Mouse (Mus musculus) intestine, embryonic 14.5 days (tissue): ENCODE data around the gene Arrdc3. TPM values are rescaled to one million over a fixed set of nuclear protein-coding genes. Genes with fewer than 3 reads are reported as not detected.

ENCODE experiments used
- ATAC-seq: fragments of 200-750 bp; cut with Nextera tagmentation; replicated peaks from 2 replicates; pipeline ENCODE4 v1.8.0; 2017; ENCODE audit warnings: low read depth, moderate number of reproducible peaks, moderate TSS enrichment, moderate library complexity; ENCODE audit not compliant: low FRiP score, low TSS enrichment
- DNase-seq: peaks from one replicate; pipeline ENCODE4 v3.0.0-alpha.2; 2018; ENCODE audit warnings: low spot score
- H3K27ac ChIP-seq: fragments of 300-500 bp; sonication (generic); 2 replicates; pipeline ENCODE4 v1.5.1; 2014; ENCODE audit warnings: low read depth, mild to moderate bottlenecking, control low read depth
- H3K27me3 ChIP-seq: fragments of 300-500 bp; sonication (generic); replicated peaks from 2 replicates; pipeline ENCODE4 v1.6.1; 2014; ENCODE audit warnings: low read length, control low read depth; ENCODE audit not compliant: control insufficient read depth, insufficient read depth
- H3K36me3 ChIP-seq: fragments of 300-500 bp; sonication (generic); 2 replicates; pipeline ENCODE4 v1.6.1; 2014; ENCODE audit warnings: low read length, control low read depth; ENCODE audit not compliant: control insufficient read depth, insufficient read depth
- H3K4me1 ChIP-seq: fragments of 300-500 bp; sonication (generic); replicated peaks from 2 replicates; pipeline ENCODE4 v1.6.1; 2014; ENCODE audit warnings: low read length, control low read depth, mixed read lengths; ENCODE audit not compliant: control insufficient read depth, insufficient read depth
- H3K4me2 ChIP-seq: fragments of 300-500 bp; sonication (generic); 2 replicates; pipeline ENCODE4 v1.6.1; 2014; ENCODE audit warnings: low read length
- H3K4me3 ChIP-seq: fragments of 300-500 bp; sonication (generic); 2 replicates; pipeline ENCODE4 v1.5.1; 2014; ENCODE audit warnings: low read depth, low read length, control low read depth, mixed read lengths
- H3K9ac ChIP-seq: fragments of 300-500 bp; sonication (generic); 2 replicates; pipeline ENCODE4 v1.6.1; 2014; ENCODE audit warnings: mild to moderate bottlenecking, low read length
- H3K9me3 ChIP-seq: fragments of 300-500 bp; sonication (generic); 2 replicates; pipeline ENCODE4 v1.6.1; 2016; ENCODE audit warnings: low read length, control low read depth; ENCODE audit not compliant: control insufficient read depth
- WGBS: fragments of 180-500 bp; shearing (Covaris S2); extraction: QIAGEN DNeasy Blood & Tissue Kit; methylation state at CpG from one replicate; pipeline ENCODE4 v1.1.7; 2014; 5-methylcytosine and 5-hydroxymethylcytosine counted together
- polyA plus RNA-seq: library from polyadenylated mRNA; unstranded; fragments of >200 nt; fragmentation: Nextera tagmentation; extraction: Ambion mirVana; gene quantifications from 2 replicates; pipeline ENCODE4 v1.2.1, GENCODE M21; 2014

Gene Arrdc3
- polyA plus RNA-seq, 1 experiment from 2014 or later, result 59.5 TPM

DNA sequence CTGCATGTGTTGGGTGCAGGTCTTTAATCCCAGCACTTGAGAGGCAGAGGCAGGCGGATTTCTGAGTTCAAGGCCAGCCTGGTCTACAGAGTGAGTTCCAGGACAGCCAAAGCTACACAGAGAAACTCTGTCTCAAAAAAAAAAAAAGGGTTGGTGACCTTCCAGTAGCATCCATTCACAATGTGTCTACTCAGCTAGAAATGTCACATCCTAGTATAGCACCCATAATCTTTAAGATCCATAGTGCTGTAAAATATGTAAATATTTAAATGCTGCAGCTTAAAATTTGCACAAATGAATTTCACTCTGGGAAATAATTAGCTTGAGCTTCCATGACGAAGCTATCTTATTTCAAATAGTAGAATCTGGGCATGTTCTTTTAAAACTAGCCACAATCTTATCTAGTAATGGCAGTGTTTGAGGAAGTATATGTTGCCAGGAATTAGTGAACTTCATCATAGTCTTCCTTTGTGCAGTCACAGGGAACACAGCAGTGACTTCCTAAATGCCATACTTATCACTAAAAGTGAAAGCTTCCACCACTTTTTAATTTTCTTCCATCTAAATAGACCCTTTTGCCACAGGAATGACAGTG lies 16.3 kb downstream of the Arrdc3 start:
- Histone ChIP-seq H3K4me2 (no peak overlapping the region), H3K4me3 (no peak overlapping the region), H3K9me3 (0 out of 2 replicates have a peak, but pooled peaks cover 4% of the 10 kb centered on the region), H3K4me1 (no peaks in the 10 kb centered on the region), H3K9ac (no peak overlapping the region), H3K36me3 (peaks cover 21% of the 10 kb centered on the region), H3K27ac (no peak overlapping the region), H3K27me3 (no peaks in the 10 kb centered on the region)
- 86% methylated on average over 2 of the region's 2 CpGs for WGBS
- ATAC-seq (no peak), DNase-seq (no peak)

DNA sequence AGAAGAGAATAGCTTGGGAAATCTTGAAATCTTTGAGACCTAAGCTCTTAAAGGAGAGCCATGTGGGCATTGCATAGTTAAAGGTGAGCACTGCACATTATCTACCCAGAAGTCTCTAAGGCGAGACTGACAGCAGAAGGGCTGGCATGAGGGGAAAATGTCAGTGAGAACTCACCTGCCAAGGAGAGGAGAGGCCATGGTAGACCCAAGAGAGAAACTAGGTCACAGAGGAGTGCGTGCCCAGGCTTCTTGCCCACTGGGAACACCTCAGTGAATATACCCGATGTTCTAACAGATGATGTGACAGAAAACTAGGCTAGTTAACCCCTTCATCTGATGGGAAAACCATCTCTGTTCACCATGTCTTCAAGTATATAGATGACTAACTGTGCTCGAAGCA lies 18.2 kb downstream of the Arrdc3 start:
- 85% methylated on average over 4 of the region's 4 CpGs for WGBS
- Histone ChIP-seq H3K4me1 (no peaks in the 10 kb centered on the region), H3K27ac (no peak overlapping the region), H3K4me2 (no peak overlapping the region), H3K9me3 (0 out of 2 replicates have a peak, but pooled peaks cover 4% of the 10 kb centered on the region), H3K4me3 (no peak overlapping the region), H3K9ac (no peak overlapping the region), H3K27me3 (no peaks in the 10 kb centered on the region), H3K36me3 (peaks cover 6% of the 10 kb centered on the region; the same call in 1 of the 2 replicates)
- DNase-seq (no peak), ATAC-seq (no peak)

DNA sequence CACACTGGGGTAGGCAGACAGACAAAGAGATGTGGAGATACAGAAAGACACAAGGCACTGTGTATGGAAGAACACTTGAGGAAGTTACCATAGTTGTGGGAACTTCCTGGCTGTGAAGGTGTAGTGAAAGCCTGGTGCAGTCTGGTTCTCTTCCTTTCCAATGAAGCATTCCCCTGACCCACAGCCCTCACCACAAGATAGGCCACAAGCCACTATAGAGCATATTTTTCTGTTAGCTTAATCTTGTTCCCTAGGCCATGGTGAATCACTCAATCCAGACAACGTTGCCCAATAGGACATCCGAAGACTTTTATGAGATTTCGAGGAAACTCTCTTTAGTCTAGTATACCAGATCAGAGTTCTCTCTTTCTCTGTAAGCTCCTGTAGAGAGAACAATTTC lies 19.6 kb downstream of the Arrdc3 start:
- no peak for DNase-seq
- ATAC-seq, result no peak
- 0 out of 2 replicates have a peak, but pooled peaks cover 4% of the 10 kb centered on the region for H3K9me3 ChIP-seq
- no peak overlapping the region for H3K4me3 ChIP-seq
- 90% methylated on average over 3 of the region's 3 CpGs for WGBS
- no peak overlapping the region for H3K9ac ChIP-seq
- no peak overlapping the region for H3K4me2 ChIP-seq
- H3K27me3 ChIP-seq, result no peaks in the 10 kb centered on the region
- no peaks in the 10 kb centered on the region for H3K4me1 ChIP-seq
- no peak overlapping the region for H3K27ac ChIP-seq
- no peaks in the 10 kb centered on the region for H3K36me3 ChIP-seq

DNA sequence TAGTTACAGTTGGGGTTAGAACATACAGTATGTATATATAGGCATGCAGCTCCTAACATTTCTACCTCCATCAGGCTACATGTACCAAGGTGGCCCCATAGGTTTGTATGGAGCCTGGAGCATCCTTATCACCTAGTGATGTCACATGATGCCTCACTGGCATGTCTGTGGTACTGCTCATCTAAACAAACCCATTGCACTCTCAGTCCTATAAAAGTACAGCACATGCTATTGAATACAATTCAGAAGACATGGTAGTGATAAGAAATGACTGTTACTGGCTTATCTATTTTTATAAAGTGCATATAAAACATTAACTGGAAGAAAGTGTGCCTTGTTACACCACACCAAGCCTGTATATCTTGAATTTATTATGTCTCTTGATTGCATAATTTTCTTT lies 30.2 kb downstream of the Arrdc3 start:
- no peaks in the 10 kb centered on the region for H3K9me3 ChIP-seq
- no peak overlapping the region for H3K27ac ChIP-seq
- H3K4me1 ChIP-seq, result no peaks in the 10 kb centered on the region
- no peaks in the 10 kb centered on the region for H3K36me3 ChIP-seq
- no peak overlapping the region for H3K4me2 ChIP-seq
- no peak overlapping the region for H3K4me3 ChIP-seq
- H3K27me3 ChIP-seq, result no peaks in the 10 kb centered on the region
- ATAC-seq (no peak), DNase-seq (no peak)
- no peak overlapping the region for H3K9ac ChIP-seq

DNA sequence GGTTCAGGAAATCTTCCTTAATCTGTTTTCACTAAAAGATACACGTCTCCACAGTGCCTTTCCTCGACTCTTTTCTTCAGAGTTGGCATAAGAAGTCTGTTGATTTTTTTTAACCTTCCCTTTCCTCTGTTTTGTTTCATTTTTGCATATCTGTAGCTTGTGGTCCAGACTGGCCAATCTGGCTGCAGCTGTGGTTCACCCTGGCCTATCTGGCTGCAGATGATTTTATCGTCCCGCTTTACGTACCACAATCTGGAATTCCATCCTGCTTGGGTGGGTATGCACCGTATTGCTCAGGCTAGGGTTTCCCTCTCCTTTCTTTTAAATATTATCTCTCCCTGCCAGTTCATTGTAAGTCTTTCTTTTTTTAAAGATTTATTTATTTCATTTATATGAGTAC lies 37.8 kb downstream of the Arrdc3 start:
- H3K4me2 ChIP-seq, result no peak overlapping the region
- H3K27me3 ChIP-seq, result no peaks in the 10 kb centered on the region
- H3K9me3 ChIP-seq, result no peaks in the 10 kb centered on the region
- H3K36me3 ChIP-seq, result no peaks in the 10 kb centered on the region
- H3K4me3 ChIP-seq, result no peak overlapping the region
- DNase-seq (no peak), ATAC-seq (no peak)
- H3K9ac ChIP-seq, result no peak overlapping the region
- H3K4me1 ChIP-seq, result no peaks in the 10 kb centered on the region
- no peak overlapping the region for H3K27ac ChIP-seq
- WGBS, result 80% methylated on average over 6 of the region's 6 CpGs

DNA sequence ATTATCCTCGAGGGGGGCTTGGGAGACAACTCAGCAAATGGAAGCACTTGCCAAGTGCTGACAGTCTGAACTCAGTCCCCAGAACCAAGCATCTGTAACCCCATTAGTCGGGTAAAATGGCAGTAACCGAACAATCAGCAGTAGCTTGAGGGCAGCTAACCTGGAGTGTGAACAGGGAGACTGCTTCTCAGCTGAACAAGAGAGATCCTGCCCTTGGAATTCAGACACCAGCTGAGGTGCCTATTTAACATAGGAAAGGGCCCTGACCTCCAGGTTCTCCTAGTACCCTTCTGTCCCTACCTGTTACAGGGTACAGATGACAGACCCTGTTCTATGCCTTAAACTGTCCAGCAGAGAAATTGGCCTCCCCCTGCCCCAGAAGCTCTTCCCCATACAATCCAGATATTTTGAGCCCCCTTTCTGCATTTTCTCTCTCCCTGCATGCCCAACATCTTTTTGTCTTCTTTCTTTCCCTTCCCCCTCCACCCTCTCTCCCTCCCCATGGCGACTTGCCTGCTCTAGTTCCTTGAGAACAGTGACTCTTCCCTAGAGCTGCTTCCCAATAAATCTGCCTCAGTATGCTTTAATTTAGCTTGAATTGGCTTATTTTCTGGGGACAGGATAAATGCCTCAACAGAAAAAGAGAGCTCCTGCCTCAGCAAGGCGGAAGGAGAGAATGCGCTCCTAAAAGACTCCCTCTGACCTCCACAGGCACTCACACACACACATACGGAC lies 38.6 kb downstream of the Arrdc3 start:
- no peak for DNase-seq
- ATAC-seq, result no peak
- no peak overlapping the region for H3K9ac ChIP-seq
- no peaks in the 10 kb centered on the region for H3K36me3 ChIP-seq
- no peaks in the 10 kb centered on the region for H3K4me1 ChIP-seq
- 60% methylated on average over 7 of the region's 7 CpGs for WGBS
- H3K27ac ChIP-seq, result no peak overlapping the region
- H3K4me3 ChIP-seq, result no peak overlapping the region
- no peaks in the 10 kb centered on the region for H3K27me3 ChIP-seq
- no peaks in the 10 kb centered on the region for H3K9me3 ChIP-seq
- H3K4me2 ChIP-seq, result no peak overlapping the region

DNA sequence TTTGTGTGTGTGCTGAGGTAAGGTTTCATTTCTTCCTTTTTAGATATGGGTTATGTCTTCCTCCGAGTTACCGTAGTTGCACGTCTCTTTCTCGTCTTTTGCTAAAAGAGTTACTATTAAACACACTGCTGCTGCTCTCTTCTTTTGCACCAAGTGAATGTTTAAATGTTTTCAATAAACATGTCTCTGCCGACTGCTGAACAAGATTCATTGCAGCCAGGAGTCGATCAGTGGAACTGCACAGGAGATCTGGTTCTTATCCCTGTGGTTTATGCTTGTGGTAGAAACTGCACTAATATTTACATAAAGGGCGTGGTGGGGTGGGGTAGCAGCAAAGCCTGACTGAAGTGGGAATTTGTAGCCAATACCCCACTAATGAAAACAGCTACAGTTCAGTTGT lies 45.0 kb downstream of the Arrdc3 start:
- Histone ChIP-seq H3K27me3 (no peaks in the 10 kb centered on the region), H3K9me3 (no peaks in the 10 kb centered on the region), H3K4me2 (peak overlapping the region; percentile 18), H3K9ac (no peak overlapping the region), H3K4me3 (no peak overlapping the region), H3K4me1 (peaks cover 9% of the 10 kb centered on the region), H3K27ac (peak overlapping the region; percentile 51; the same call in 1 of the 2 replicates), H3K36me3 (no peaks in the 10 kb centered on the region)
- DNase-seq, result peak; percentile 58
- WGBS, result 23% methylated on average over 7 of the region's 7 CpGs
- peak; percentile 54 for ATAC-seq

DNA sequence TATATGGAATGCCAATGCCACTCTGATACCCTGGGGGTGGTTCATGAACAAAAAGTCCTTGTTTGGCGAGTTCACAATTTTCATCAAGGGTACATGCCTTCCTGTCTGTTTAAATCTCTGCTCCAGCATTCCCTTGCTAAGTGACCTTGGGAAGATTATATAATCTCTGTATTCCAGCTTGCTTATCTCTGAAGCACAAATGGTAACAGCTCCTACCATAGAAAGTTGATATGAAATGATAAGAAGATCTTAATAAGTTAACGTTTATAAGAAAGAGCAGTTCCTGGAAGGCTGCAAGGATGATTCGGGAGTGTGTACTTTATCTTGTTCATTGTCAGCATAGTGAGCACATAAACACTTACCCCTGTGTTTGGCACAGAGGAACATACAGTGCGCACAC lies 46.8 kb downstream of the Arrdc3 start:
- Histone ChIP-seq H3K36me3 (no peaks in the 10 kb centered on the region), H3K4me1 (peaks cover 9% of the 10 kb centered on the region), H3K9me3 (no peaks in the 10 kb centered on the region), H3K9ac (no peak overlapping the region), H3K27ac (no peak overlapping the region), H3K4me3 (no peak overlapping the region), H3K4me2 (no peak overlapping the region), H3K27me3 (no peaks in the 10 kb centered on the region)
- no peak for ATAC-seq
- no peak for DNase-seq
- WGBS, result 49% methylated on average over 4 of the region's 4 CpGs
